ENCODE assay signal across 19 mouse cellular contexts in genomic region chr15:85488900-85489299, GRCm38 (mm10). TPM values are rescaled to one million over a fixed set of nuclear protein-coding genes. Genes with fewer than 3 reads are reported as not detected.
"Had no signal": no experiment of that assay in that cellular context is flagged by ENCODE, and none has a peak within 500 bp of the region (broad histone marks: within the 10 kb centered on the region; RNA-seq: fewer than 3 reads in every experiment).

No protein-coding gene starts in this region.

- H3K9ac ChIP-seq: limb, embryonic 13.5 days; liver, embryonic 15.5 days; midbrain, embryonic 12.5 days had no signal

- H3K9me3 ChIP-seq: limb, embryonic 13.5 days; liver, embryonic 15.5 days; midbrain, embryonic 12.5 days had no signal

- DNase-seq: kidney, adult 9 months; kidney, postnatal 4 days; left cerebral cortex, postnatal 4 days; lung, adult 2 months; lung, postnatal 36 days; thymus, postnatal 4 days had no signal

- H3K4me1 ChIP-seq: limb, embryonic 13.5 days; liver, embryonic 15.5 days had no signal

- H3K4me3 ChIP-seq: layer of hippocampus, adult 2 months; limb, embryonic 13.5 days; liver, embryonic 15.5 days; midbrain, embryonic 12.5 days had no signal

- H3K4me2 ChIP-seq: limb, embryonic 13.5 days; liver, embryonic 15.5 days; midbrain, embryonic 12.5 days had no signal

- ATAC-seq: lung, postnatal 0 days had no signal

- H3K27ac ChIP-seq: kidney, postnatal 0 days; layer of hippocampus, adult 2 months; limb, embryonic 13.5 days; liver, embryonic 15.5 days; midbrain, embryonic 12.5 days; stomach, postnatal 0 days had no signal

- H3K36me3 ChIP-seq: limb, embryonic 13.5 days; liver, embryonic 15.5 days; midbrain, embryonic 12.5 days had no signal

RNA-seq across cellular contexts. Expression of gene 7530416G11Rik, which starts 14.1 kb away (rescaled TPM):
- total RNA-seq: layer of hippocampus, adult 2 months; layer of hippocampus, postnatal 10 days; left cerebral cortex, postnatal 10 days; left cerebral cortex, postnatal 4 days; liver, adult 2 months; megakaryocyte progenitor cell, adult 5-6 weeks; midbrain, postnatal 0 days had no signal
- polyA plus RNA-seq: kidney, postnatal 0 days; limb, embryonic 13.5 days; liver, adult 2 months; liver, embryonic 15.5 days; lung, adult 2 months; lung, postnatal 0 days; midbrain, embryonic 12.5 days; midbrain, postnatal 0 days; neural tube, embryonic 14.5 days; stomach, postnatal 0 days had no signal
